Mouse (Mus musculus) granulocyte monocyte progenitor cell, adult 5-6 weeks (primary cell): ENCODE data around the gene Gfod2. TPM values are rescaled to one million over a fixed set of nuclear protein-coding genes. Genes with fewer than 3 reads are reported as not detected.

Source experiments
- ATAC-seq: replicated peaks from 2 replicates; pipeline ENCODE4 v1.8.0; 2016; ENCODE audit warnings: mild to moderate bottlenecking, moderate TSS enrichment, inconsistent platforms; ENCODE audit not compliant: poor library complexity, severe bottlenecking
- total RNA-seq, 2 experiments: library from RNA; stranded (forward) in 1 of 2; stranded (reverse) in 1 of 2; fragments of 200-712, 200-1000 nt in 1 of 2; fragments of >200 nt in 1 of 2; fragmentation: Nextera tagmentation in 1 of 2; gene quantifications; 2 replicates each; pipeline ENCODE4 v1.2.3; 2014 to 2017

Gene Gfod2
- total RNA-seq, 2 experiments from 2014 or later = 4.6 TPM; not detected in 1

DNA sequence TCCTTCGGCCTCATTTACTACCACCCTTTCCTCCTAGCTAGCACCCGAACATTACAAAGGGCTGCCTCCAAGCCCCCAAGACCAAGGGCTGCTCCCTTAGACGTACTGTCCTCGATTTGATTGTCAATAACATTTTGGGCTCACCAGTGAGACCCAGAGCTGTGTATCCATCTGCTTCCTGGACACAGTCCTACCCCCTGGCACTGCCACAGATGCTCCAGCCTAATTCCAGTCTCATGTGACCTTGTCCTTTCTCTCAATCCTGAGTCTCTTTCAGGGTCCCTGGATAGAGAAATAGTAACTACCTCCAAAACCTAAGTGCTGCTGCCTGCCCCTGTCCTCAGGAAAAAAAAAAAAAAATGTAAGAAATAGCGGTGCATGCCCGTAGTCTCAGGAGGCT is 53.5 kb downstream of the Gfod2 start:
- ATAC-seq = no peak

DNA sequence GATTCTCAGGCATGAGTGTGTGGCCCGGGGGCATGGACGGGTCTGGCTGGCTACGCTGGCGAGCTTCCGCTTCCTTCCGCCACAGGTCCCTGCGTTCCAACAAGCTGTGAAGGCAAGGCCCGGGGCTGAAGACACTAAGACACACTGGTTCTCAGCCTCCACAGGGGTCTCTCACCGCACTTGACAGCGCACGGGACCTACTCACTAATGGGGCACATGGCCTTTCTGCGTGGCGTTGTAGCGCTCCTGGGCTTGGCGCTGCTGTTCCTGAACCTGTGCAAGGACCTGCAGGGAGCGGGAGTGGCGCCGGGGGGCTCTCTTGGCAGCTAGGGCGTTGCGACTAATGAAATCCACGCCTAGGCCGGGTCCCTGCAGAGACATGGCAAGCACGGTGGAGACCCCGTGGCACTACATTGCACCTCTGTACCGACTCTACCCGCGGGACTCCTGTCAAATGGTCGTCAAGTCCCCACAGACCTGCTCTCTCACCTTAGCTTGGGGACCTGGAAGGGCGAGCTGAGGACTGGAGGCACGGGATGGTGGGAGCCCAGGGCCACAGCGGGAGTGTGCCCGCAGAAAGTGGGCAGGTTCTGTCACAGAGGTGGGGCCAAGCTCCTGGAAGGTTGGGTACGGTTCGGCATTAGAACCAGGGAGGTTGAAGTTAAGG is 54.2 kb downstream of the Gfod2 start:
- no peak for ATAC-seq

DNA sequence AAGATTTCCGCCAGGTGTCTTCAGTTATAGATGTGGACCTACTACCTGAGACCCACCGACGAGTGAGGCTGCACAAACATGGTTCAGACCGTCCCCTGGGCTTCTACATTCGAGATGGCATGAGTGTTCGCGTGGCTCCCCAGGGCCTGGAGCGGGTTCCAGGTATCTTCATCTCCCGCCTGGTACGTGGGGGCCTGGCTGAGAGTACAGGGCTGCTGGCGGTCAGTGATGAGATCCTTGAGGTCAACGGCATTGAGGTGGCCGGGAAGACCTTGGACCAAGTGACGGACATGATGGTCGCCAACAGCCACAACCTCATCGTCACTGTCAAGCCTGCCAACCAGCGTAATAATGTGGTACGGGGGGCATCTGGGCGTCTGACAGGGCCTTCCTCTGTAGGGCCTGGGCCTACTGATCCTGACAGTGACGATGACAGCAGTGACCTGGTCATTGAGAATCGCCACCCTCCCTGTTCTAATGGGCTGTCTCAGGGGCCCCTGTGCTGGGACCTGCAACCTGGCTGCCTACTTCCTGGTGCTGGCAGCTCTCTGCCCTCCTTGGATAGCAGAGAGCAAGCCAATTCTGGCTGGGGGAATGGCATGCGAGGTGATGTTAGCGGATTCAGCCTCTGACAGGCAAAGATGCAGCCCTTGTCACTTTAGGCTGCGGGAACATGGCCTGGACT is 55.6 kb downstream of the Gfod2 start:
- ATAC-seq = no peak

DNA sequence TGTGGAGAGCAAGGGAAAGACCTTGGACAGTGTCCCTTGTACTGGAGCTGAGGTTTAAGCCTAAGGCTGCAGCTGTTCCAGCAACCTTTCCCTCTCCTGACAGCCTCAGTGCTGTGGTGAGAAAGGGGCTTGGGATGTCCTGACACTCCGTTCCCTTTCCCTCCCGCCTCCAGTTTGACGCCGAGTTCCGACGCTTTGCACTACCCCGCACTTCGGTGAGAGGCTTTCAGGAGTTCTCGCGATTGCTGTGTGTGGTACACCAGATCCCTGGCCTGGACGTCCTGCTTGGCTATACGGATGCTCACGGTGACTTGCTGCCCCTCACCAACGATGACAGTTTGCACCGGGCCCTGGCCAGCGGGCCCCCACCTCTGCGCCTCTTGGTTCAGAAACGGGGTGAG is 56.5 kb downstream of the Gfod2 start:
- no peak for ATAC-seq

DNA sequence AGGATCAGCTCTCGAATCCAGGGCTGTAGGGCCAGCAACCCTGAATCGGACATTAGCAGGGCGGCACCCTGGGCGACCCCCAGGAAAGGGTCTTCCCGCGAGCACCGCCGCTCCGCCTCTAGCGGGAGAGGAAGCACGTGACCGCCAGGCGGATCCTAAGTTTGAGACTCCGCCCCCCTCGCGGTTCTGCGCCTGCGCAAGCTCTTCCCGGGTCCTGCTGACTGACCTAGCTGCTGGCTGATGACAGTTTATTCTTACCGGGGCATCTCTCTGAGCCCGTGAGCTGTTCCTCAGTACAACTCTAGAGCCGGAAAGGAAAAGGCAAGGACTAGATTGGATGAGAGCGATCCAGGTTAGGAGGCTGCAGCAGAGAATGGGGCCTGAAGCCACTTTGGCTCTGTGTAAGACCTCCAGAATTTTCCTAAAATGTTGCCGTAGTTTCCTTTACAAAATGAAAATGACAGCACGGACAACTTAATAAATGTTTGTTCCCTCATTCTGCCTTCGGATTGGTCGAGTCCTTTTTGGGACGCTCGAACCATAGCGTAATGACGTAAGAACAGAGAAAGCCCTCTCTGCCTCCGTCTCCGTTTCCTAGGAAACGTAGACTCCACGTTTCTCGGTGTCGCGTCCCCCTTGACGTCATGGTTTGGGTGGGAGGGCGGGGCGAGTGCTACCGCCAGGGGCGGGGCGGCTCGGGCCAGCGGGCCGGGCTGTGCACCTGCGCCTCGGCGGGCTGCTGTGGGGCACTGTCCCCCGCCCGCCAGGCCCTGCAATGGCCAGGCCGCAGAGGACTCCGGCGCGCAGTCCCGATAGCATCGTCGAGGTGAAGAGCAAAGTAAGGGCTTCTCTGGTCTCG is 57.3 kb downstream of the Gfod2 start, which contains the start of the genes Acd and Pard6a:
TSS of gene Acd (minus strand) at position 137 of the 859 bp plus-strand sequence.
TSS of gene Pard6a (plus strand) at position 183 of the 859 bp plus-strand sequence.
- peak; percentile 65 for ATAC-seq

DNA sequence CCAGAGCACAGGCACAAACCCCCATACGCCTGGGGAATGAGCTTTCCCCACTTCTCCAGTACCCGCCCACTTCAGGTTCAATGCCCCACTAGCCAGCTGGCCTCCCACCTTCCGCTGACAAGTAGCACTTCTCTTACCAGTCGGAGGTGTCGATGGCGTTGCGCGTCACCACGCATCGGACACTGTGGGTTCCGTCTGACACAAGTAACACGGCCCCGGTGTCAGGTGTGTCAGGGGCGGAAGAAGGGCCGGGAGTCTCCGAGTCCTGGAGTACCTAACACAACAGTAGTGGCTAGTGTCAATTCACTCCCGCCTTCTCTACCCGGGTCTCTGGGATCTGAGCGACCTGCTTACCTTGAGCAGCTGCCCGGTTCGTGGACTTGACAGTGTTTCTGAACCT is 57.9 kb downstream of the Gfod2 start:
- peak; percentile 72 for ATAC-seq

DNA sequence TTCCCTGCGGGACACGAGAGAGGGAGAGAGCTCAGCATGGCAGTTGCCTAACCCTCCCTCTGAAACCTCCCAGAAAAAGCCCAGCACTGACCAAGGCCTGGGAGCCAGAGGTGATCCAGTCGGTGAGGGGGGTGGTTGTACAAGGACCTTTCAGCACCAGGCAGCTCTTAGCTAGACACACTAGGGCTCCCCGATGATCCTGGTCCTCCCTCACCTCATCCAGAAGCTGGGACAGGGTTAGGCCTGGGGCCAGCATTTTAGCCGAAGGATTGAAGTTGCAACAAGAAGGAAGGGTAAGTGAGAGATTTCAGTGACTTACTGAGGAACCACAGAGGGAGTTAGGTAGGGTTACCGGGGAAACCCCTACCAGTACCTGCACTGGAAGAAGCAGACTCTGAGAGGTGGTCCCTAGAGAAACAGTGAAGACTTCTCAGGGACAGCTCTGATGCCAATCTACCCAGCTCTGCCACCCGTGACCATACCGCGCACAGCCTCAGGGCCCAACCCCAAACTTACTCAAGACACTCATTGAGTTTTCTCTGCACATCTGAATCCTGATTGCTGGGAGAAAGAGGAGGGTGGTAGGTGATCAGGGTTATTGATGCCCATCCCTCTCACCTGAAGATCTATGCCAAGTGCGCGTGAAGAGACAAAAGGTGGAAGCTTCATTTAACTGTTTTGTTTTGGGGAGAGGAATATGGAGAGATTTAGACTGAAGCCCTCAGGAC is 58.8 kb downstream of the Gfod2 start:
- no peak for ATAC-seq

DNA sequence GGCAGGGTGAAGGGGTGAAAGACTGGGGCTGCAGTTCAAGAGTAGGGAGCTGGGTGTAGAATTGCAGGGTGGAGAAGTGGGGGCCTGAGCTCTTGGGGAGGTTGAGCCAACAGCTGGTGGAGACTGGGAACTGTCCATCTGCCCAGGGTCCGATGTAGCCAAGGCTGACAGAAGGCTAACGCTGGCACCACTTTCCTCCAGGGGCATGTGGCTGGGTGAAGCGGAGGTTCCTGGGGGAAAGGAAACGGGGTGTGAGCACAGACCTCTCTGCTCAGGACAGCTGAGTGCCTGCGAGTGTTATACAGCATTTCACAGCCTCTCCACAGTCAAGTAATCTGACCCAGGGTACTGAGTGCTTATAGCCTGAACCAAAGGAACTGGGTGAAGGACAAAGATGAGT is 59.7 kb downstream of the Gfod2 start:
- no peak for ATAC-seq

DNA sequence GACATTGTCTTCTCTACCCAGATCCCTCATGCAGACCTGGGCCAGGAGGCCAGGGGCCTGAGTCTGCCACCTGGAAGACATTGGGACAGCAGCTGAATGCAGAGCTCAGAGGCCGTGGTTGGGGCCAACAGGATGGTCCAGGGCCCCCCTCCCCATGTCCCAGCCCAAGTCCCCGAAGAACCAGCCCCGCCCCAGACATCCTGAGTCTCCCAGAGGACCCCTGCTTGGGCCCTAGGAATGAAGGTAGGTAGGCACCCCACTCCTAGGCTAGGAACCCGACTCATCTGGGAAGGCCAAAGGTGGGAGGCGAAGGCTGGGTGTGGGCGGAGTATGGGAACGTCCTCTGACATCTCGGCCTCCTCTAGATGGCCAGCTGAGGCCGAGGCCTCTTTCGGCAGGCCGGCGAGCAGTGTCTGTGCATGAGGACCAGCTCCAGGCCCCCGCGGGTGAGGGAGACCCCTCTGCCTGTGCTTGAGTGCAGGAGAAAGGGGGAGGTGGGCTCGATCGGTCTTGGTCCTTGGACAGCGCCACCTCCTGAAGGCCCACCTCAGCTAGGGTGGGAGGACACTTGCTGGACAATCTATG is 61.2 kb downstream of the Gfod2 start:
- no peak for ATAC-seq

DNA sequence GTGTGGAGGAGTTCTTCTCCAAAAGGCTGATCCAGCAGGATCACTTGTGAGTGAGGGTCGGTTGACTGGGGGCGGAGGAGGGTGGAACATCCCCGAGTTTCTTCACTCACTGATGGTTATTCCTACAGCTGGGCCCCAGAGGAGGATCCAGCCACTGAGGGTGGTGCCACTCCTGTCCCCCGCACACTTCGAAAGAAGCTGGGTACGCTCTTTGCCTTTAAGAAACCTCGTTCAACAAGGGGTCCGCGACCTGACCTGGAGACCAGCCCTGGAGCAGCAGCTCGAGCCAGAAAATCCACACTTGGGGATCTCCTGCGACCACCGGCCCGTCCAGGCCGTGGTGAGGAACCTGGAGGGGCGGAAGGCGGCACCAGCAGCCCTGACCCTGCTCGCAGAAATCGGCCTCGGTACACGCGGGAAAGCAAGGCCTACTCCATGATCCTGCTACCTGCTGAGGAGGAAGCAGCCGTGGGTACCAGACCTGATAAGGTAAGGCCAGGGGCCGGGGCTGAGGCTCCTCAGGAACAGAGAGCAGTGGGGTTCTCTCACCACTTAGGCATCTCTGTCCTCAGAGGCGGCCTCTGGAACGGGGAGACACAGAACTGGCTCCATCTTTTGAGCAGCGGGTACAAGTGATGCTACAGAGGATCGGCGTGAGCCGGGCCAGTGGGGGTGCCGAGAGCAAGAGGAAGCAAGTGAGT is 63.2 kb downstream of the Gfod2 start:
- no peak for ATAC-seq

DNA sequence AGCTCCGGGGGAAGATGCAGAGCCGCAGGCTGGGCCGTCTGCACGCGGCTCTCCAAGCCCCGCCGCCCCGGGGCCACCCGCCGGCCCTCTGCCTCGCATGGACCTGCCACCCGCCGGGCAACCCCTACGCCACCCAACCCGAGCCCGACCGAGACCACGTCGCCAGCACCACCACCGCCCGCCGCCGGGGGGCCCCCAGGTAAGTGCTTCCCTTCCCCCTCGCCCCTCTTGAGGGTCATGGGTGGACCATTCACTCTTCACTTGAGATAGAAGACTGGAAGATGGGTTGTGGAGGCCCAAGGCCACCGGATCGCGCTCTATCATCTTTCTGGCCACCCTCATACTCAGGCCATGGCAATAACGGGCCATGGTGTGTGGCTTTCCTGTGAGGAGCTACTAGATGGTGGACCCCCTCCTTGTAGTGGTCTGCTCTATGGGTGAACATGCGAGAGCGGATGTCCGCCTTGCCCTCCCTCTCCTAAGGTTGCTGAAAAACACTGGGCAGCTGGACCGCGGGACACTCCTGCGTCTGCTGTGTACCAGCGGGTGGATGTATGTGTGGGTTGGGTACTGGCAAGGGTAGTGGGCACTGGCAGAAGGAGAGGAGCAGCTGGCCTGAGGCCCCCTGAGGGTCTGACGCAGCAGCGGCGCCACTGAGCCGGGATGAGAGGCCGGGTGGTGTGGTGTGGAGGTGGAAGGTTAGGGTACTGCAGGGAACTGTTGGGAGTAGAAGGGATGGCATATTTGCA is 64.2 kb downstream of the Gfod2 start:
- no peak for ATAC-seq

DNA sequence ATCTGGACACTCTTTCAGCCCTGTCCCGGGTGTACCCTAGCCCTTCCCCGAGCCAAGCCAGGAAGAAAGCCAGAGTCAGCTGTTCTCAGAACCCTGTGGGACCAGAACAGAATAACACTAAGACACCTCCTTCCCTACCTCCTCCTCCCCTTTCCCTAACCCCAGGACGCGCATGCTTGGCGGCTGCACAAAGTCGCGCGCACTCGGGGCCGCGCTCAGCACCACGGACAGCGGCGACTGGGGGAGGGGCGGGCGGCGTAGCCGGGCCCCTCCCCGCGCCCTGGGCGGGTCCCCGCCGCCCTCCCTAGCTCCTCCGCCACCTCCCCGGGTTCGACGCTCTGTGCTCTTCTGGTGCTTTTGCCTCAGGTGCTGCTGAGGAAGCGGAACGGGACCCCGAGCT is 64.8 kb downstream of the Gfod2 start:
- no peak for ATAC-seq

DNA sequence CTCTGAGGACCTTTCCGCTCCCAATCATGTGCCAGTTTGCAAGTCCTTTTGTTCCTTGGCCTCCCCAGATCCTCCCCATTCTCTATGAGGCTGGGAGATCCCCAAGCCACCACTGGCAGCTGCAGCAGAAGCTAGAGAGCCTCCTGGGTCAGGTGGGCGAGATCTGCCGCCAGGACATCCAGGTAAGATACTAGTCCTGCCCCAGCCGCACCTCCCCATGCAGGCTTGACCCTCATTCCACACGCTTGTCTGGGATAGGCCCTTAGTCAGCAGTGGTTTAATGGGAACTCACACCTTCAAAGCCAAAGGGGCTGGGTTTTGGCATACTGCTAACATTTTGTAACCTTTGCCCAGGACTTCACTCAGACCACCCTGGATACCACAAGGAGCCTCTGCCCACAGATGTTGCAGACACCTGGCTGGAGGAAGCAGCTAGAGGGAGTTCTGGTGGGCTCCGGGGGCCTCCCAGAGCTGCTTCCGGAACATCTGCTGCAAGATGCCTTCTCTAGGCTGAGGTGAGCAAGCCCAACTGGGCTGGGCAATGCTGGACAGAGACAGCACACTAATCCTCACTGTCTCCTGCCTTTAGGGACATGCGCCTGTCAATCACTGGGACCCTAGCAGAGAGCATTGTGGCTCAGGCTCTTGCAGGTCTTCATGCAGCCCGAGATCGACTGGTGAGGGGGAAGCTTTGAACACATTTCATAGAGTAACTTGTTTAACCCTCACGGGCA is 65.8 kb downstream of the Gfod2 start:
- ATAC-seq = no peak

DNA sequence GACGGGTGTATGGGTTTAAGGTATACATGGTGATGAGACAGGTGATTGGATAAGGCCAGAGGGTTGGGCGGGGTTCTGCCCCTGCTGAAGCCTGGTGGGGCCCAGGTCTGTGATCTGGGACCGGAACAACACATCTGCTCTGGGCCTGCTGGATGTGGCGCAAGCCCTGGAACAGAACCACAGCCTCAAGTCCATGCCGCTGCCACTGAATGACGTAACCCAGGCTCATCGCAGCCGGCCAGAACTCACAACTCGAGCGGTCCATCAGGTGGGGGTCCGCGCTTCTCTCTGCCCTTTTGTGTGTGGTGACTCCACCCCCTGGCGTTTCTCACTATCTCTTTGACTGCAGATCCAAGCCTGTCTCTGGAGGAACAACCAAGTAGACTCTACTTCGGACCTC is 67.5 kb downstream of the Gfod2 start:
- ATAC-seq = peak; percentile 43

DNA sequence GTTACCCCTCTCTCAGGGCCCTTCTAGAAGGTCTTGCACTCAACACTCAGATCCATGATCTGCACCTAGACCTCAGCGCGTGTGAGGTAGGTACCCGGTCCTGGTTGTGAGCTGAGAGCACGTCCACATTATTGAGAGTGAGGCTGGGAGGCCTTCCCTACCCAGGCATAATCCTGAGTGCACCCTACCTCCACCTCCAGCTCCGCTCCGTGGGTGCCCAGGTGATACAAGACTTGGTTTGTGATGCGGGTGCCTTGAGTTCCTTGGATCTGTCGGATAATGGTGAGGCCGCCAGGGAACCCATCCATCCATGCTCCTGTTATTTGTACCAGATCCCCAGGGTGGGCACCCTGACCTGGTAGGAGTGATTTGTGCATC is 68.5 kb downstream of the Gfod2 start:
- no peak for ATAC-seq

DNA sequence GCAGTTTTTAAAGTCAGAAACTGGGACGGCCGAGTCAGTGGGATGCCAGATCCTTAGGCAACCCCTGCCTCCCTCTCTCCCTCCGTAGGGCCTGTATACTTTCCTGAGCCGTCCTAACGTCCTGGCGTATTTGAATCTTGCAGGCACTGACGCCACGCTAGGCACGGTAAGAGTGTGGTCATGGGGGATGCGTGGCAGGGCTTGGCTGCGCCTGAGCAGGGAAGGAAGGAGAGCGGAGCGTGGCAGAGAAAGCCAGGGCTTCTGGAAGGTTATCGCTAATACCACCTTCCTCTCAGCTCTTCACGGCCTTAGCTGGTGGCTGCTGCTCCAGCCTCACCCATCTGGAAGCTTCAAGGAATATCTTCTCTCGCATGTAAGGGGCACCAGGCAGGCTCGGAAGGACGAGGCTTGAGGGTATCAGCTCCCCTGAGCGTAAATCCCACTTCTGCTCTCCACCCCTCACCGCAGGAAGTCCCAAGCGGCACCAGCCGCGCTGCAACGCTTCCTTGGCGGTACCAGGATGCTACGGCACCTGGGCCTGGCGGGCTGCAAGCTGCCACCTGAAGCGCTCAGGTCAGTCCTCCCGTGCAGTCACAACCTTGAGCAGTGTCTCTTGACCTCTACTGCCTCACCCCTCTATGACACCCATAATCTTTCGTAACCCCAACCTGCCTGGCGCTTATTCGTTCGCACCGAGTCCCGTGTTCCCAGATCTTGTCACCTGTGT is 69.0 kb downstream of the Gfod2 start:
- no peak for ATAC-seq

DNA sequence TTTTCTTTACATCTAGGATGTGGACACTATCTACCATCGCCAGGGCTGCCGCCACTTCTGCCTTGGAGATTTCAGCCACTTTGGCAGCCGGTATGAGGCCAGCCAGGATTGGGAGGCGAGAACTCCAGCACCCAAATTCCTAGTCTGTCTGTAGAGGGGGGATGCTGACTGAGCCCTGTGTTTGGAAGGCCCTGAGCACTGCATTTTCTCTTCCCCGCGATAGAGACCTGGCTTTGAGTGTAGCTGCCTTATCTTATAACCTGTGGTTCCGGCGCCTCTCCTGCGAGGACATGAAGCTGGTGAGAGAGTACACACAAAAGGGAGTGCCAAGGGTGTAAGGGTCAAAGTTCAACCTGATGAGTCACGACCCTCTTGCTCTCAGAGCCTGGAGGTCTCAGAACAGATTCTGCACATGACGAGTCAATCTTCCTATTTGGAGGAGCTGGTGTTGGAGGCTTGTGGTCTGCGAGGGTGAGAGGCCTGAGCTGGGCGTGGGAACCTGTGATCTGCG is 70.2 kb downstream of the Gfod2 start:
- ATAC-seq = no peak
